Mouse (Mus musculus) frontal cortex, postnatal 25 days (tissue): ENCODE measurements around the gene Sync.

Source experiments
- DNase-seq, 2 experiments: peaks; one replicate each; pipeline ENCODE4 v3.0.0; 2022; ENCODE audit warnings: low spot score in 2 of 2

Sync gene

DNA sequence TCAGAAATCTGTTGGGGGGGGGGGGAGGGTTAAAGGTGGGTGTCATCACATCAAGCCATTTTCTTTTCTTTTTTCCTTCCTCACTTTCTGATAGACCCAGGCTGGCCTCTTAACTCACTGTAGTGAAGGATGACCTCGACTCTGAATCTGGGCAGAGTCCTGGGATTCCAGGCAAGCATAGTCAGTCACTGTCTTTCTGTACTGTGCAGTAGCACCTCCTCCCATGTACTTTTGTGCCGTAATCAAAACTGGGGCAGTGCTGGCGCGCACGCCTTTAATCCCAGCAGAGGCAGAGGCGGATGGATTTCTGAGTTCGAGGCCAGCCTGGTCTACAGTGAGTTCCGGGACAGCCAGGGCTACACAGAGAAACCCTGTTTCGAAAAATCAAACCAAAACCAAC, 16.4 kb downstream of the Sync start:
- no peak for DNase-seq

GRCm38 (mm10) chr4:129304306-129304705, 16.9 kb downstream of the Sync start:
- no peak for DNase-seq

DNA sequence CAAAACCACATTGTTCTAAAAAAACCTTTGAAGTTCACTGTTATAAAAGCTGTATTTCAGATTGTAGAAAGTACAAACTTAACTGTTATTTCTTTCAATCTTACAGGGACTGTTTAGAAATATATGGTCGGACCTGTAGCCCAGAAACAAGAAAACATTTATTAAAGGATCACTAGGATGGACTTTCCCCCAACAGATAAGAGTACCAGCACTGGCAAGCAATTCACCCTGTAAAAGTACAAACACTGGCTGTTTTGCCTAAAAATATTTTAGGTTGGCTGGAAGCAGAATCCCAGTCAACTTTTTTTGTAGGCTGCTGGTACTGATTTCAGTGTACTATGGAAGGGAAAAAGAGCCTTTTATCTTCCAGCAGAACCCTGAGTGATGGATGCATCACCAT, 20.5 kb downstream of the Sync start:
- no peak for DNase-seq

- no peak for DNase-seq
Measured at GRCm38 (mm10) chr4:129313886-129314285, 26.5 kb downstream of the Sync start.

DNA sequence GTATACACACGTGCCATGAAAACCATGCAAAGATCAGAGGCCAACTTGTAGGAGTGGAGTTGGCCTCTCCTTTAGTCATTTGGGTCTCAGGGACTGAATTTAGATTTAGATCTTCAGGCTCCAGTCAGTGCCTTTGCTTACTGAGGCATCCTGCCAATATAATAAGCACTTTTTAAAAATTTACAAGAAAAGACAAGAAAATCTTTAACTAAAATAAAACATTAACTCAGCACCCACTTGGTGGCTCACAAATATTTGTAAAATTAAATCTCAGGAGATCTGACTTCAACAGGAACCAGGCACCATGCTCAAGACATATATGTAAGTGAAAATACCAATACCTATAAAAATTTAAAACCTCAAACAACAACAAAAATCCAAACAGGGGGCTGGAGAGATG, 33.5 kb downstream of the Sync start:
- no peak for DNase-seq

GRCm38 (mm10) chr4:129322042-129322441, 34.6 kb downstream of the Sync start:
- no peak for DNase-seq

DNA sequence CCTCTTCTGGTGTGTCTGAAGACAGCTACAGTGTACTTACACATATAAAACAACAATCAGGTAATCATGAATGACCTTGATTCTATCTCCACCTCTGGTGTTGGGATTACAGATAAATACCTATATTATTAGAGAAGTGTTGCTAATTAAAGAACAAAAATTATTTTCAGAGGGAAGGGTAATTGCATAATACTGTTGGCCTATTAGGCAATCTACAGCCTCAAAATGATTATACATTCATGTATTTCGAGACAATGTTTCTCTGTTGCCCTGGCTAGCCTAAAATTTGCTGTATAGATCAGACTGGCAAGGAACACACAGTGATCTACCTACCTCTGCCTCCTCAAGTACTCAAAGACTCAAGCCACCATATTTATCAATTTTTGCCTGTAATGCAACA, 36.1 kb downstream of the Sync start:
- DNase-seq = no peak

DNA sequence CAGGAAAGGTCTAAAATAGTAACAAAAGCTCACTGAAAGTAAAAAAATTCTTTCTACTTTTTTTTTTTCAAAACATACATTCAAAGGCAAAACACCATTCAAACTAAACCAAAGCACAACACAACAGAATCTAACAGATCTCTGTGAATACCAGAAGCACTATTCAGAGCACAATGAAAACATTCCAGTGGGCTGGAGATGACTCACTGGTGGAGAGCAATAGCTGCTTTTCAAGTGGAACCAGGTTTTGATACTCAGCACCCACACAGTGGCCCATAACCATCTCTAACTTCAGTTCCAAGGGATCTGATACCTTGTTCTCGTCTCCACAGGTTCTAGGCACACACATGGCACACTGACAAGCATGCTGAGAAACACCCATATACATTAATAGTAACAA, 37.3 kb downstream of the Sync start:
- no peak for DNase-seq

GRCm38 (mm10) chr4:129326191-129326590, 38.8 kb downstream of the Sync start:
- no peak for DNase-seq

DNA sequence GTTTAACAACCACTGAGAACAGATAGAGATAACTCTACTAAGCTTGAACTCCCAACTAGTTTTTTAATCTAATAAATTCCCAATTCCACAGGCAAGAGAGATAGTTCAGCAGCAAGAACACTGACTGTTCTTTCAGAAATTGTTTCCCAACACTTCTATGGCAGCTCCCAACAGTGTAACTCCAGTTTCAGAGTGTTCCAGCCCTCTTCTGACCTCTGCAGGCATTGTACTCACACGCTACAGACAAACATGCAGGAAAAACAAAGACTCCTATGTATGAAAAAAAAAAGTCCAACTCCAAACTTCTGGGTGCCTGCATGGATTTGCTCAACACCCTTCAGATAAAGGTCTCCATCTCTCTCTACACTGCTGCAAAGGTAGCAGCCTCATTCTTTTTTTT, 45.4 kb downstream of the Sync start:
- no peak for DNase-seq

- no peak for DNase-seq
Measured at GRCm38 (mm10) chr4:129334677-129335215, 47.3 kb downstream of the Sync start.

DNA sequence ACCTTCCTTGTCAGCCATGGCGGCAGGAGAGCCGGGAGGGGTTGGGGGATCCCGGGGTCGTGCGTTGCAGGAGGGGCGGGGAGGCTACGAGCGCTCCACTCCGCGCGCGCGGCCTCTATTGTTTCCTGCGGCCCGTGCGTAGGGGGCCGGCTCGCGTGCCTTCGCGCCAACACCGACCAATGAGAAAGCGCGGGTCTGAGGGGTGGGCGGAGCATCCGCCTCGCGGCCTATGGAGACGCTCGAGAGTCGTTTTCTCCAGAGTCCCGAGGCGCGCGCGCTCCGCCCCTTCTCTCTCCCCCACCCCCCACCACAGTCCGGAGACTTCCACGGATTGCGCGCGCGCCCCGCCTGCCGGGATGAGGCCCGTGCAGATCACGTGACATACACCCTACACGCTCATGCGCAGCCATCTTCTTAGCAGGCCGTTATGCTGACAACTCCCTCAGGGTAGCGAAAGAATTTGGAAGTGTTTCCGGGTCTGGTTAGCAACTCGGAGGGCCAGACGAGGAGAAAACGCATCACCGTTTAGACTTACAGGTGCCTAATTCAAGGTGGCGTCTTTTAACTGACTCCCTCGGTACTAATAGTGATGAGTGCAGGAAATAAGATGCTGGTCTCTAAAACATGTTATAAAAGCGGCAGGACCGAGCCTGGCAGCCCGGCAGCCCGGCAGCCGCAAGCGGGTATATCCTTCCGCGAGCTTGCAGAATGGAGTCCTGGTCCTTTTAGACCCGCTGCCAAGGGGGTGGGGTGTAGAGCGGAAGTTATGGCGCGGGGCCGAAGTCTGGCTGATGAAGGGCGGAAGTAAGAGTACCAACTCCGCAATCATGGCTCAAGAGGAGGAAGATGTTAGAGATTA, 48.0 kb downstream of the Sync start, which contains the start of the genes Rbbp4 and Zbtb8os:
Rbbp4 (minus strand) TSS at position 155 of the 859 bp plus-strand sequence.
Zbtb8os (plus strand) TSS at position 480 of the 859 bp plus-strand sequence.
- peak; percentile 88 to 92 for DNase-seq

- no peak for DNase-seq
Measured at GRCm38 (mm10) chr4:129336291-129336690, 48.9 kb downstream of the Sync start.

- DNase-seq = no peak
Measured at GRCm38 (mm10) chr4:129339743-129340142, 52.3 kb downstream of the Sync start.

DNA sequence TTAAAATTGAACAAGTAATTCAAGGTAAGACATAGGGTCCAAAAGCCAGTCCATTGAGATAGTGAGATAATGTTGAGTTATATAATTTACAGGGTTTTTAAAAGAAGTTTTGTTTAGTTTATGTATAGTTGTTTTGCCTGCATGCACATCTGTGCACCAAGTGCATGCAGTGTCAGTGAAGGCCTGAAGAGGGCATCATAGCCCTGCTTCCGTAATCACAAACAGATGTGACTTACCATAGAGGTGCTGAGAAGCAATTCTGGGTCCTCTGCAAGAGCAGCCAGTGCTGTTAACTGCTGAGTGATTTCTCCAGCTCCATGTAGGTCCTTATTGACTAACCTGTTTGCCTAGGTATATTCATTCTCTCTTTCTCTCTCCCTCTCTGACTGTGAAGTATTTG, 54.5 kb downstream of the Sync start:
- no peak for DNase-seq

- DNase-seq = no peak
Measured at GRCm38 (mm10) chr4:129342705-129343104, 55.3 kb downstream of the Sync start.

GRCm38 (mm10) chr4:129346481-129347154, 59.2 kb downstream of the Sync start:
- DNase-seq = no peak

DNA sequence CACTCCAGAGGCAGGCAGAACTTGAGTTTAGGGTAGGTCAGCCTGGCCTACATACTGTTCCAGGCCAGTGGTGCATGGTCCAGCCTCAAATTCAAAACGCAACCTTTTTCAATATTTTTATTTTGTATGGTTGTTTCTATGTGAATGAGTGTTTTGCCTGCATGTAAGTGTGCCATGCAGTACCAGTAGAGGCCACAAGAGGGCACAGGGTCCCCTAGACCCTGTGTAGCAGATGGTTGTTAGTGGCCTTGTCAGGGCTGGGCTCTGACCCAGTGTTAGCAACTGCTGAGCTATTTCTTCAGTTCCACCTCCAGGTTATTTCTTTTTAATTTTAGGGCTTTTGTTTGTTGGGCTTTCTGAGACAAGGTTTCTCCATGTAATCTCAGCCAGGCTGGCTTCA, 63.2 kb downstream of the Sync start:
- DNase-seq = peak; percentile 54

GRCm38 (mm10) chr4:129351111-129351510, 63.7 kb downstream of the Sync start:
- DNase-seq = peak in 1 of 2 experiments; percentile 21

DNA sequence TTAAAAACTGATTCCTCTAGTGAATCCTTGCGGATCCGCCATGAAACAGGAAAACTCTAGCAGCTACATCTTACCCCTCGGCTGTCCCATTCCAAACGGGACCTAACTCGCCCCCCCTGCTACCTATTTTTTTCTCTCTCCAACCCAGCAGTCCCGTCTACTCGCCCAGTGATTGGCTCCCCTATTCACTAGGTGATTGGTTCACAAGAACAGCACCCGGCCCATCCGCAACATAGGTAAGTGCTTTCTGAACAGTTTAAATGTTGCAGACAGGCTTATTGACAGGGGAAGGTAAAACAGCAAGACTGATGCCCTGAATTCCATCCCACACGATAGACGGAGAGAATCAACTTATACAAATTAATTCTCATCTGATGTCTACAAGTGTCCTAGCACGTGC, 65.8 kb downstream of the Sync start:
- DNase-seq = no peak

DNA sequence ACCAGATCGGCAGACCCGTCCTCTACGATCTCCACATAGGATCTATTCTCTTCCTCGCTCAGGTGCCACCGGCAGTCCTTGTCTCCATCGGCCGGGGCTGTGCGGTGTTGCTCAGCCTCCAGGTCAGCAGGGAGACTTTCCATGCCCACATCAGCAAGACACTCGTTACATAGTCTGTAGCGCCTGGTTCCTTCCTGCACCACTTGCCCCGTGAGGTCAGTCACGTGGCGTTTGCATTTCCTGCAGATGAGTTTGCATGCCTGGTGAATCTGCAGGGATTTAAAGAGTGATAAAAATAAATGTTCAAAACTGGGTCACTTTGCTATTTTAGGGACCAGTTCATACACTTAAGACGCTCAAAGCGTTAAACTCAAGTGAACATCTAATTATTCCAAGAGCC, 66.8 kb downstream of the Sync start:
- no peak for DNase-seq

DNA sequence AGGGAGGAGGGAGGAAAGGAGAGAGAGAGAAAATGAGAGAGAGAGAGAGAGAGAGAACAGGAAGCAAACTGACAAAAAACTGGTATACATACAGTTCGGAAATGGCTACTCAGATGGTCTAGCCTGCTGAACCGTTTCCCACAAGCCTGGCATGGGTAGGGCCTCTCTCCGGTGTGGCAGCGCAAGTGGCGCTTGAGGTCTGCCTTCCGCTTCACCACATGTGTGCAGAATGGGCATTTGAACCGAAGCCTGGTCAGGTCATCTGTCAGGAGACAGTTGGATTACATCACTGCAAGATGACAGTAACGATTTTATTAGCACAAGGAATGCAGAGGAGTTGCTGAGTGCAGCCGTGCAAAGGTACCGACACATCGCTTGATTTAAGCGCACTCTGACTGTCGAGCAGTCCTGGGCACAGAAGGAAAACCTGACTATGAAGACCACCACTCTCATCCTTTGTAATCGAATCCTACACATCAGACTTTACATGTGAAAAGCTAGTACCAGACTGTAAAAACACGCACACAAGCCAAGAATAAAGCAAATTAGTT, 70.3 kb downstream of the Sync start:
- DNase-seq = no peak
